Mouse (Mus musculus) MEL (cell line): ENCODE measurements around the gene Lipo1. TPM values are rescaled to one million over a fixed set of nuclear protein-coding genes. Genes with fewer than 3 reads are reported as not detected.

ENCODE experiments used
- polyA plus RNA-seq, 2 experiments: library from polyadenylated mRNA; stranded (reverse) in 1 of 2; unstranded in 1 of 2; fragments of >175 nt in 1 of 2; fragments of >200 nt in 1 of 2; gene quantifications; 2 replicates each; pipeline versions ENCODE4 v1.2.1 to v1.2.4; 2012; ENCODE audit warnings: low replicate concordance in 2 of 2, low read depth in 1 of 2; ENCODE audit not compliant: insufficient read length in 2 of 2, insufficient read depth in 1 of 2, missing spikeins in 1 of 2
- total RNA-seq: library from RNA; depleted of rRNA; stranded (reverse); fragments of 300-350 nt; gene quantifications from 2 replicates; pipeline ENCODE4 v1.2.3, GENCODE M21; 2012; rRNA removed

The Lipo1 gene
- total and polyA plus RNA-seq, 3 experiments = not detected

Other genes with a start within 250 kb of the Lipo1 start
- not detected in 2 replicates for gene Gm8978, start 162.2 kb downstream of the Lipo1 start, total RNA-seq
- gene Gm8978, start 162.2 kb downstream of the Lipo1 start, polyA plus RNA-seq = not detected
- not detected in 2 replicates for gene Lipo2, start 36.1 kb downstream of the Lipo1 start, total RNA-seq
- not detected for gene Lipo2, start 36.1 kb downstream of the Lipo1 start, polyA plus RNA-seq
- gene Lipo3, start 25.5 kb downstream of the Lipo1 start, total RNA-seq = not detected in 2 replicates
- gene Lipo3, start 25.5 kb downstream of the Lipo1 start, polyA plus RNA-seq = not detected
- not detected in 2 replicates for gene Lipf, start 173.7 kb upstream of the Lipo1 start, total RNA-seq
- not detected for gene Lipf, start 173.7 kb upstream of the Lipo1 start, polyA plus RNA-seq
- gene Lipk, start 220.8 kb upstream of the Lipo1 start, total RNA-seq = not detected in 2 replicates
- not detected for gene Lipk, start 220.8 kb upstream of the Lipo1 start, polyA plus RNA-seq